Mouse (Mus musculus) kidney, adult 18-20 months (tissue): ENCODE measurements around the gene Tspan11.
A peak's percentile ranks its signal among the peaks of the same experiment; 100 is the strongest.

Source experiments
- DNase-seq: peaks from one replicate; pipeline ENCODE4 v3.0.0; 2021

The Tspan11 gene

DNA sequence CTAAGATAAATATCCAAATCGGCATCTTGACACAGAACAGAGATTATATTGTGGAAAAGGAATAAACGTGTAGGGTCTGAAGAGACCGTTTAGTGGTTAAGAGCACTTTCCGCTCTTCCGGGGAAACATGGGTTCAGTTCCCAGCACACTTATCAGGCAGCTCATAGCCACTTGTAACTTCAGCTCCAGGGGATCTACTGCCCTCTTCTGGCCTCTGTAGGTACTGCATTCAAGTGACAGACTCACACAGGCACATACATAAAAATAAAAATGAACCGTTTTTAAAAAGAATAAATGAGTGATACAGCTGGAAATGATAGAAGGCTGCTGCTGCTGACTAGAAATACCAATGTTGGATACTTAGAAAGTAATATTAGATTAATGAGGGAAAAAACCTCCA lies 7.9 kb upstream of the Tspan11 start:
- DNase-seq, result no peak

DNA sequence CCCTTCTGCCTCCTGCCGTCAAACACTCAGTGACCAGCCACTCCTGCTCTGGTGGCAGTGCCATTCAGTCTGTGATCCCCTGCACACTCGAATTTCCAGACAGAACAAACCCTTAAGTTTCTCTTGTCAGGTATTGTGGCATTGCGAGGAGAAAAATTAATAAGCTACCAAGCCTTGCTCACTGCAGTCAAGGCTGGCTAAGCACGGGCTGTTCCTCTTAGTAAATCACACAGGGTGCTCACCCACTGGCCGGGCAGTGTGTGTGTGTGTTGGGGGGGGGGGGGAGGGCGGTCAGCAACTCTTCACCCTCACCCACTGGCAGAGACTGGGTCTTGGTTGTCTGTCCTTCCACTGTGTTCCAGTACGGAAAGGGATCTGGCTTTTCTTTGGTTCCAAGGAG lies 473 bp upstream of the Tspan11 start:
- no peak for DNase-seq

DNA sequence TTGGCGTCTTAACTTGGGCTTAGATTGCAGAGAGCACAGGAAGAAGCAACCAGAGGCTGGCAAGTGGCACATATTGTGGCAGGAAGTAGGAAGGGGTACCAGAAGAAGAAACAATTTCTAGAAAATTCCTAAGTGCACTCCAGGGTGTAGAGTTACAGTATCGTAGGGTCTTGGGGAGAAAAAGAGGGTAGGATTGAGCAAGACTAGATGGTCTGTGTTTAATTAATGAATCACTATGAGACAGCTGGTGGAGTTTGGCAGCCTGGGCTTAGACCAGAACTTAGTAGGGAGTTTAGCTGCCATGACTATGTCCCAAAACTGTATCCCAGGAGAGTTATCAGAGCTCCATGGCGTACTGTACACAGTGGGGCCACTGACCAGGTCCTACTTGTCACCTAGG lies 1.2 kb downstream of the Tspan11 start:
- no peak for DNase-seq

DNA sequence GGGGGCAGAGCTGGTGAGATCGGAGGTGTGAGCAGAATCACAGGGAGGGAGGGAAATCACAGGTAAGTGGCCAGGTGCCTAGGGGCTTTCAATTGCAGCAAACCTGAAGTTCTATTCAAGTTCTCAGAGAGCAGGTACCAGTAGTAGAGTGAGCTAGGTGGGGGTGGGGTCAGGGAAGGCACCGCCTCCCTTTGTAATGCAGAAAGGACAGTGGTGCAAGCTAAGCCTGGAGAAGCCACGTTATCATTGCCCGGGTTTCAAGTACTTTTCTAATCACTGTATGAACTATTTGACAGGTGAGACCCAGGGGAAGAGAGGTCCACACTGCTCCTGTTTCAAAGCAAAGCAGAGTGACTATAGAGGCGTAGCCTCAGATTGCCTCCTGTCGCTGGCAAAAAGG lies 6.2 kb downstream of the Tspan11 start:
- DNase-seq, result no peak

DNA sequence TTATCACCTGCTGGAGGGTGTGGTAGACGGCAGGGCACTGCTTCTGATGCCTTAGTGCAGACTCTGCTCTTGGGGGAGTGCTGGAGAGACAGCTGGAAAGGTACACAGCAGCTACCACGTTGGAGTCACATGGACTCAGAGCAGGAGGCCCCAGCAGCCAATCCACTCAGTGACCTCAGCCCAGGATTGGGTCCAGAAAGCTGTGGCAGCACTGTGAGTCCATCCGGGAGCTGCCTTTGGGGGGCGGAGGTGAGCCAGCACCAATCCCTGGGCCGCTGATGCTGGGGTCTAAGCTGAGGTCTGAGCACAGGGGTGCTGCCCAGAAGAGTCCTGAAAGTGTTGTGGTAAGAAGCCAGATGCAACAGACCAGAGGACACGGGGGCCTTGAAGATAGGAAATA lies 7.6 kb downstream of the Tspan11 start:
- no peak for DNase-seq

DNA sequence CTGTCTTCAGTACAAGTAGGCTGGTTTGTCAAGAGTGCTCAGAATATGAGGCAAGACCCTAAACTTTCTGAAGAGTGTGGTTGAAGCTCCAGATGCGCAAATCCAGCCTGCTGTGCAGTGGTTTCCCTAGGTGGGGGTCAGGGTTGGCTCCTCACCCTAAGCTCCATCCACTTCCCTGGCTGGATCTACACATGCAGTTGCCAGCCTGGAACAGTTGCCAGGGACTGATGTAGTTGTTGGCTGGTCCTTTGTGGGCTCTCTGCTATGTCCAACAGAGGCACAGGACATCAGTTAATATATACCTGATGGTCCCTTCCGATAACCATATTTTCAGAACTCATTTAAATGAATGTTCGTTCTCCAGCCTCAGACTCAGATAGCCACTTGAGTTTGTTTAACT lies 9.0 kb downstream of the Tspan11 start:
- no peak for DNase-seq

DNA sequence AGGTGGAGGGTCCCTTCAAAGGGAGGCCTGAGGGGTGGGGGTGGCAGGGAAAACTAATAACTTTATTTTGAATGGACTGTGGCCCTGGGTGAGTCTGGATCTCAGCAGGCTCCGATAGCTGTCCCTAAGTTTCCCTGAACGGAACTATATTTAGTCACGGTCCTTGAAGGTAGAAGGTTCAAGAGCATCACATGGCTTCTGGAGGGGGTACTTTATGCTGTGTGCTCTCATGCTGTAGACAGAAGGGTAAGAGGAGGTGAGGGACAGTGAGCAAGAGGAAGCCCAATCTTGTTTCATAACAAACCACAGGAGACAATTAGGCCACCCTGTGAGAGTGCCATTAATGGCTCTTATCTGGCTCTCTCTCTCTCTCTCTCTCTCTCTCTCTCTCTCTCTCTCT lies 10.0 kb downstream of the Tspan11 start:
- no peak for DNase-seq

DNA sequence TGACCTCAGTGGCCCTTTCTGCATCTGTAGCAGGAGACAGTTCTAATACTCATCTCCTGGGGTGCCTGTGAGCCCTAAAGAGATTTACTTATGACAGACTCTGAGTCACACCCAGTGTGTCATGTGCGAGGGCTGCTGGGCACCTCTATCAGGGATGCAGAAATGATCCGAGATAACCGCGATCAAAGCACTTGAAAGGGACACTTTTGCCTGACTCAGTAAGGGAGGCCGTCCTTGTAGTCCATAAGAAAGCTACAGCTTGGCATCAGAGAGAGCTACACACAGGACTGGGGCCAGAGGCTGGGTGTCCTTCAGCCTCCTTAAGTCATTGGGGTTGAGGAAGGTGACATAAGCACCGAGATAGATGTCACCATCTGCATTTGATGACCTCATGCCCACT lies 12.7 kb downstream of the Tspan11 start:
- no peak for DNase-seq

DNA sequence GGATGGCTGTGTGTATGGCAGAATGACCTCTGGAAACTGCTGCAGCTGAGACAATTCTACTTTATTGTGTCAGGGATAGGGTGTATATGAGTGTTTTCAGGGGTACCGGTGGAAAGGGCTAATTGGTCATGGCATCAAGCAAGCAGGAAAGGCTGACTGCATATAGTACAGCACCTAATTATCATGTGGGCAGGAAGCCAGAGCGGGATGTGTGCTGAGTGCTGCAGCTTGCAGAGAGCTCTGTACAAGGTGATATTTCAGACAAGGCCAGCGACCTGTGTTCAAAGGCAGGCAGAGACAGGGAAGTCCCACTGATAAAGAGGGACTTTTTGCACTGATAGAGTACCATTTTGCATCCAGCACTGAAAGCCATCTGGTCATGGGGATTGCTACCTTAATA lies 13.9 kb downstream of the Tspan11 start:
- DNase-seq, result no peak

DNA sequence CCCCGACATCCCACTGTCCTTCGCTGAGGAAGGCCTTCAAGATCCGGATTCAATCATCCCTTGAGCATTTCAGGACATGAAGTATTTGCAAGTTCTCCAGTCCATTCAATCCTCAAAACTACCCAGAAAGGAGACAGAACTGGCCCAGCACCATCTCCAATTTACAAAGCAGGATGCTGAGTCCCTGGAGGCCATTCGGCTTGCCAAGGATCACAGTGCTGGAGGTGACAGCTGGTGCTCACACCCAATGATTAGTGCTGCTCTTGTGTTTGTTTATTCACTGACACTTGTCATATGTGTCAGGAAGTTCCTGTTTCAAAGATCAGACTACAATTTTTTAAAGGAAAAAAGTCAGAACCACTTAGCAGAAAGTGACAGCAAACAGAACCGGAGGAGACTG lies 14.3 kb downstream of the Tspan11 start:
- peak; percentile 29 for DNase-seq

DNA sequence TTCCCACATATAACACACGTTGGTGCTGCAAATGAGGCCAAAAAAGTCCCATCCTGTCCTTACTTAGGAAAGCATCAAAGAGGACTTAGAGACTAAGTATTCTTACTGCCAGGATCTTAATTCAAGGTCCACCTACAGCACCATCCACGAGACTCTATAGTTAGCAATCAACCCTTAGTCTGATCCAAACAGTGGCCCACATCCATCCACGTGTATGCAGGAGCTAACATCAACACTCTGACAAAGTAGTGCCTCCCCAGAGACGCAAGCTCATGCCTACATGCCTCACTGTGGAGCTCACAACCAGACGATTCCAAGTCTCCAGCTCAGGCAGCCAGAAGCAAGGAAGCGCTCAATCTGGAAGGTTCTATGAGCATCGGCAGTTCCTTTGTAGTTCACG lies 15.2 kb downstream of the Tspan11 start:
- no peak for DNase-seq

DNA sequence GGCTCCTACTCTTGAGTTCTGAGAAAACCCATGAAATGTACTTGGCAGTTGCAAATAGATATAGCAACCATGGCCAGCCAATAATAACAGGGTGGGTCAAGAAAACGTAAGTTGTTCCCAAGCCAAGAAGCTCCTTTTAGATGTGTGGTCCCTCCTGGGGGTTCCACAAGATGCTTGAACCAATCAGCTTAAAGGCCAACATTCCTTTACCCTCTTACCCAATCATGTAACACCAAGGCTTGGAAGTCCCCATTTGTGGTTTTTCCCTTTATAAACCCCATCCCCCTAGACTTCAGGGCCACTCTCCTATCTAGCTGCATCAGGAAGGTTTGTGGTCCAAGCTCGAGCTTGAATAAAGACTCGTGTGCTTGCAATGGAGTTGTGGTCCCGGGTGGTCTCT lies 23.2 kb downstream of the Tspan11 start:
- no peak for DNase-seq

DNA sequence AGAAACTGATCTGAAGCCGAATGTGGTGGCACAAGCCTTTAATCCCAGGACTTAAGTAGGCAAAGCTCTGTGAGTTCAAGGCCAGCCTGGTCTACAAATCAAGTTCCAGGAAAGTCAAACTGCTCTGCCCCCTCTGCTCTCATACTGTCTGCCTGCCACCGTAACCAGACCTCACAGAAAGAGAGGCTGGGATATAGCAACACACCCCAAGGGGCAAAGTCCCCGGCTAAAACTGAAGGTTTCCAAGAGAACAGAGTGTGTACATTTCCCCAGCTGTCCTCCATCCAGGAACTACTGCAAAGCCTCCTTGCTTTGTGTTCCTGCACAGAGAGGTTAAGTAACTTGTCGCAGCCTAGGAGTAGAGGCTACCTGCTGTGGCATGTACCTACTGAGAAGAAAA lies 24.3 kb downstream of the Tspan11 start:
- DNase-seq, result no peak

DNA sequence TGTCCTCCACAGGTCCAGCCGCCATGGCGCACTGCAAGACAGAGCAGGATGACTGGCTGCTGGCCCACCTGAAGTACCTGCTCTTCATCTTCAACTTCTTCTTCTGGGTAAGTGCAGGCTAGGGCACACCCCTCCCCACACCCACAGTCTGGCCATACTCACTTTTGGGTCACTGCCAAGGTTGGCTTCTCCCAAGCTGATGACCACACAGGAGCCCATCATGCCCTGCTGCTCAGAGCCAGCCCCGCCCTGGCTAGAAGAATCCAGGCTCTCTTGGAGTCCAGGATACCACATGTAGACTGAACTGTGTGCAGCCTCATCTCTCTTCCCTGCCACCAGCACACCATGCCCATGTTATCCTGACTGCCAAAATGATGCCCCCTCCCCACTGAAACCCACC lies 25.5 kb downstream of the Tspan11 start:
- DNase-seq, result no peak

DNA sequence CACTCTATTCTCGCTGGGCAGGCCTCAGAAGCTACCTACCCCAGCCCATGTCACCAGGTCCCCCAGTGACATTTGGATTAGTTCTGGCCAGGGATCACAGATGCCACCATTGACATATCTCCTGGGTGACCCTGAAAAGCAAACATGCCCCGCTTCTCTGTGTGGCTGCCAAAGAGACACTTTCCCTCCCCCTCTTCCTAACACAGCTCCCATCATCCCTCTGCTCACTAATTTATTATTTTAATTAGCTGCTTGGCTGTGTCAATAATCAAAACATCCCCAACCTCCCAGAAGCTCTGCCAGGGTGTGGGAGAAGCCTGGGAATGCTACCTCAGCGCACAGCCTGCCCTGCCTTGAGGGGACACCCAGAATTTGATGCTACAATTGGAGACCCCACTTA lies 29.6 kb downstream of the Tspan11 start:
- DNase-seq, result no peak

DNA sequence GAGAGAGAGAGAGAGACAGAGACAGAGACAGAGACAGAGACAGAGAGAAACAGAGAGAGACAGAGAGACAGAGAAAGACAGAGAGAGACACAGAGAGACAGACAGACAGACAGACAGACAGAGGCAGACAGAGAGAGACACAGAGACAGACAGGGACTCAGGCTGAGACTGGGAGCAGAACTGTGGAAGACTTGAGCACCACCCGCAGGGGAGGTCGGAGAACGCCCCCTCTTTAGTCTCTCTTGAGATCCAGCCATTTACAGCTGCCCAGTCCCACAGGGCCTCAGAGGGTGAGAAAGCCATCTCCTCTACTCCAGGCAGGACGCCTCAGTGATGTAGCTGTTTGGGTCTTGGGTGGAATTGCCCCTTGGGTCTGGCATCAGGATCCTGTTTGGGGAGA lies 30.3 kb downstream of the Tspan11 start:
- no peak for DNase-seq

DNA sequence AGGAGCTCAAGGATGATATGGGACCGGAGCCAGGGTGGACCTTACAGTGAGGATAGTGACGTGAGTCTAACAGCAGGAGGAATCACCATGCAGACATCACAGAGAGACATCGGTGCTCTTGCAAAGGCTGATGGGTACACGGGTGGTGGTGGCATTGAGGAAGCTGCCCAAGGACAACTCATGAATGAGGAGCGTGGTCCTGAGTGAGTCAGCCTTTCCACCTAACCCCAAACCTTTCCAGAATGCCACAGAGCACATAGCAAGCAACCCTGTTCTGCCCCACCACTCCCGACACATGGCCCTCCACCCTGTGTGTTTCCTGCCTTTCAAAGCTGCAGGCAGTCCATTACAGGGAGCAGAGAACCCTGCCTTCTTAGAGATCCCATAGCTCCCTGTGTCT lies 32.1 kb downstream of the Tspan11 start:
- no peak for DNase-seq

DNA sequence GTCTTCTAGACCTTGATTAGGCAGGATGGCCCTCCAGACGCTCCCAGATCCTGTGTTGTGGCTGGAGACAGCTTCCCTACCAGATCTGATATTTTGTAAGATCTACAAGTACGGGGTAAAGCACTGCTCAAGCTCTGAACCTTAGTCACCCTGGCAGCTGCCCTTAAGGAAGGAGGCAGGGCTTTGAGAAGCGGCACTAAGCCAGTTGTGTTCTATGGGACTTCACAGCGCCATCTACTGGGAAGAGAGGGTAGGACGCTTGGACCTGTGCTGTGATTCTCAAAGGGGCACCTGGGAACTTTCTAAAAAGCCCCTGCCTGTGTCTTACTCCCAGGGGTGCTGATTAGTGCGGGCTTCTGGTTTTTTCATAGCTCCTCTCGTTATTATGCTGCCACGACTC lies 33.3 kb downstream of the Tspan11 start:
- peak; percentile 80 for DNase-seq

DNA sequence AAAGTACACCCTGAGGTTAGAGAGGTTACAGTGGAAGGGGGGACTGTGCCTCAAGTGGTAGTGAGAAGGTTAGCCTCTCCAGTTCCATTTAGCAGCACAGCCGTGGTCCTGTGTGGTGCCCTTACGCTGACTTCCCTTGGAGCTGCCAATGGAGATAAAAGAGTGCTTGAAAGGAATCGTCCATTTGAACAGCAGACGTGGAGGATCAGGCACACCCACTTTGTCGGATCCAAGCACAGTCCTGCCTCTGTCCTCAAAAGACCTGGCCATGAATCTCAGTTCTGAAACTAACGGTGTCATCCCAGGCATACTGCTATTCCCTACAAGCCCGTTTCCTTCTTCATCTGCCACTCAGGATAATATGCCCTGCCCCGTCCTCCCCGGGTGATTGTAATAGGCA lies 34.6 kb downstream of the Tspan11 start:
- DNase-seq, result no peak

DNA sequence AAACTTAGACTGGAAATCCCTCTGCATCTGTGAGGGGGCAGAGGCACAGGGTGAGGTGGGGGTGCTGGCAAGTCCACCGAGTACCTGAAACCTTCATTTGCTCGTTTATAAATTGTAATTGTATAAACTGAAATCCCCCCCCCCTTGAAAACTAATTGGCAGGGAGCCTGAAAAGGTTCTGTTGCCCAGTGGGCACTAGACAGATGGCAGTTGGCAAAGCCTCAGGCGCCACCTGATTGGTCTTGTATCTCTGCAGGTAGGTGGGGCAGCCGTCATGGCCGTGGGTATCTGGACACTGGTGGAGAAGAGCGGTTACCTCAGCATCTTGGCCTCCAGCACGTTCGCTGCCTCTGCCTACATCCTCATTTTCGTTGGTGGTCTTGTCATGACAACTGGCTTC lies 35.9 kb downstream of the Tspan11 start:
- no peak for DNase-seq

DNA sequence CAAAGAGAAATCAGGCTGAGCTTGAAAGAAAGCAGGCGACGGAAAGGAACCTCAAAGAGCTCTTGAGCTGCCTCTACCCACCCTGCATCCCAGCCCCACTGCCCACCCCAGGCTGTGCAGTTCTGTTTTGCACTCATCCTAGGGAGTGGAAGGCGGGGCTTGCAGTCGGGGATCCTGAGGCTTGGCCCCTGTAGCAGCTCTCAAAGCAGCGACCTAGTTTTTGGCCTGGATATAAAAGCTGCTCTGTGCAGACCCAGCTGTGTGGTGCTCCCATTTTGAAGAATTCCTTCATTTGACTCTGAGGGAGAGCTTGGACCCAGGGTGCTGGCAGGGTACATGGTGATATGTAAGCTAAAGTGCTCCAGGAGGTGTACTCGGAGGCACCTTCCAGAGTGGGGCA lies 37.4 kb downstream of the Tspan11 start:
- no peak for DNase-seq

DNA sequence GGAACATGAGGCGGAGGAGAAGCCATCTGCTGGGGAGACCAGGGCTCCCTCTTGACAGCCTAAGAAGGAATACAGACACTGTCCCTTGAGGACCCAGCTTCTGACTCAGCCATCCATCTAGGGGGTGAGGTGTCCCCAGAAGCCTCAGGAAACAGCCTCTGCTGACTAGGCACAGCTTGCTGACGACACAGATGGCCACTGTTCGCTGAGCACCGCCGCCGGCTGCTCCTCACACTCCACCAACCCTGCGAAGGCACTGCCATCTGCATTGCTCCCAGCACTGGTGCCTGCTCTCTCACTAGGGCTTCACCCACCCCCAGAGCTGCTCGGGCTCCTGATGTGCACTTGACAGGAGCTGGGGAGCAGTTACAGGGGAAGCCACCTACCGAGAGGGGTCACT lies 38.5 kb downstream of the Tspan11 start:
- DNase-seq, result no peak

DNA sequence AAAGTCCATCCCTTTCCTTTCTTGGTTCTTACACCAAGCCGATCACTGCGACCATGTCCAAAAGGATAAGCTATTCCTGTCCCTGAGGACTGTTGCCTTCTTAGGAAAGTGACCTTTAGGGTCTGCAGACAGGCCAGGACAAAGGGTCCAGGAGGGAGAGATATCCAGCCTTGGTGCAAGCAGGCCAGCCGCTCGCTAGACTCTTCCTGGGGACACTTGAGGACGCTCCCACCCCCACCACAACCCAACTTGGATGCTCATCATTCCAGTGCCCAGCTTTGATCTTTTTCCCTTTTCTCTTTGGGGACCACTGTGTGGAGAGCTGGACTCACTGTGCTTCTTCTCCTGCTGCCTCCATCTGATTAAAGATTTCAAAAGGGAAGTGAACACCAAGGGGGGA lies 41.3 kb downstream of the Tspan11 start:
- DNase-seq, result no peak

DNA sequence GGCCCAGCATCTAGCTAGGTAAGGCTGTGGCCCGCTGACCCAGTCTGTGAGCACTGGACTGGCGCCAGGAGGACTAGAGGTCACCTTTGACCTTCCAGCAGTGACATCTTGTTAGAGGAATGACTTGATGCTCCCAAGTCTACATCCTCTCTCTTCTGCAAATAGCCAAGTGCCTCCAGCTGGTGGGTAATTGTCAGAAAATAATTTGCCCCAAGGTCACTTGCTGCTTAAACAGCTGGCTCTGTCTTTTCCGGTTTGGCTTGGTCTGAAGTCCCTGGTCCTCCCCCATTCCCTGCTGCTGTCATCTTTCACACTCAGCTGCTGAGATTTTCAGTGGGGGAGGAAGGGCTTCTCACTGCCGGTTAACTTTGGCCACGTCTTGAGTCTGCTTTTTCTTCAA lies 45.3 kb downstream of the Tspan11 start:
- DNase-seq, result no peak

DNA sequence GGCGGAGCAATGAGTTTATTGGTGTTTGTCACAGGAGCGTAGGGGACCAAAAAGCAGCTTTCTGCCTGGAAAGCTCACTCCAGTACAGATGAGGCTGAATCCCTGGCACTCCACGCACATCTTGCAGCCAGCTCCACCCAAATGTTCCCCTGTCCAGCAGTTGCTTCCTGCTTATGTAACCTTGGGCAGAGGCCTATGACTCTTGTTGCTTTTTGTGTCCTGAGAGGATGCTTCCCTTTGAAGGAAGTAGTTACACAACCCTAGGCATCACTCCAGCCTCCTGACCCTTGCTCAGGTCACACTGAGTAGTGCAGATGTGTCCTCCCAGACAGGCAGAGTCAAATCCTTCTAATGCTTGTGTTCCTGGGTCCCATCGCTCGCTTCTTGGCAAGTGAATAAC lies 46.5 kb downstream of the Tspan11 start:
- DNase-seq, result no peak

DNA sequence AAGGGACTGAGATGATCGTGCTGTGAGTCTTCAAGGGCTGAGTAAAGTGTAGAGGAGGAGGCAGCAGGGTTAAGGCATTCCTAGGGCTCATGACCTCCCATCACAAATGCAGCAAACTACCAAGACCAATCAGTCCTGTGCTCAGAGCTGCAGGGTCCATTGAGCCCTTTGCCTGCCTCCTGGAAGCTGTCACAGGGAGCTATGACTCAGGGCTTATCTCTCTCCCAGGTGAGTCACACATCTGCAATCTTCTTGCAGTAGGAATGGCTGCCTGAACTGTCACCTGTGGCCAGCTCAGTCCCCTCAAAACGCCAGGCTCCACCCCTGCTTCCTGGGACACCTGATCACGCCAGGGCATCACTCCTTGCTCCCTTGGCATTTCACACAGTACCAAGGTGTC lies 47.7 kb downstream of the Tspan11 start:
- DNase-seq, result no peak

DNA sequence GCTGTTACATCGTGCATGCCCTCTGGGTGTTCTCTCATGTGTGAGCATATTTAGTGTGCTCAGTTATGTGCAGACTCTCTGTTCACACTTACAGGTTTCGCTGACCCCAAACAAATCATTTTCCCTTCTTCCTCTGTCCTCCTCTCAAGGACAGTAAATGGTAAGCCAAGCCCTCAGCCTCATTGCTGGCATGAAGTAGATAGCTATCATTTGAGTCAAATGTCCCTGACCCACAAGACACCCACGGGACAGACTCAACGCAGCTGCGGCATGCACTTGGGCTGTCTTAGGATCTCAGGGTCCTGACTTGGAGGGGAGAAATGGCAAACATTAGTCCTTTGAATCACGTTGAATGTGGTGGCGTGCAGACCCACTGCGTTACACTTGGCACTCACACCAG lies 55.0 kb downstream of the Tspan11 start:
- DNase-seq, result no peak
